Mouse (Mus musculus) embryonic facial prominence, embryonic 10.5 days (tissue): ENCODE data around the gene Ndufs5. TPM values are rescaled to one million over a fixed set of nuclear protein-coding genes. Genes with fewer than 3 reads are reported as not detected.
A peak's percentile ranks its signal among the peaks of the same experiment; 100 is the strongest.

ENCODE experiments used
- DNase-seq: peaks from one replicate; pipeline ENCODE4 v3.0.0-alpha.2; 2017; ENCODE audit warnings: low spot score
- H3K27ac ChIP-seq: fragments of 300-500 bp; sonication (generic); replicated peaks from 2 replicates; pipeline ENCODE4 v1.5.1; 2016; ENCODE audit warnings: mild to moderate bottlenecking
- H3K27me3 ChIP-seq: fragments of 300-500 bp; sonication (generic); replicated peaks from 2 replicates; pipeline ENCODE4 v1.6.1; 2016; ENCODE audit warnings: low read depth, mild to moderate bottlenecking; ENCODE audit not compliant: poor library complexity, severe bottlenecking
- H3K36me3 ChIP-seq: fragments of 300-500 bp; sonication (generic); replicated peaks from 2 replicates; pipeline ENCODE4 v1.6.1; 2016; ENCODE audit warnings: mild to moderate bottlenecking, moderate library complexity
- H3K4me1 ChIP-seq: fragments of 300-500 bp; sonication (generic); 2 replicates; pipeline ENCODE4 v1.6.1; 2016
- H3K4me3 ChIP-seq: fragments of 300-500 bp; sonication (generic); 2 replicates; pipeline ENCODE4 v1.5.1; 2016; ENCODE audit warnings: mild to moderate bottlenecking, moderate library complexity
- H3K9me3 ChIP-seq: fragments of 300-500 bp; sonication (generic); 2 replicates; pipeline ENCODE4 v1.6.1; 2016; ENCODE audit warnings: mild to moderate bottlenecking
- WGBS: fragments of 180-500 bp; shearing (Covaris S2); methylation state at CpG from one replicate; pipeline ENCODE4 v1.1.7; 2016; 5-methylcytosine and 5-hydroxymethylcytosine counted together
- polyA plus RNA-seq: library from polyadenylated mRNA; unstranded; fragments of >200 nt; fragmentation: Nextera tagmentation; extraction: Ambion mirVana; gene quantifications from 2 replicates; pipeline ENCODE4 v1.2.1, GENCODE M21; 2016

Ndufs5 gene
- polyA plus RNA-seq, 1 experiment from 2014 or later = 332 TPM

- peaks cover 31% of the 10 kb centered on the region for H3K4me1 ChIP-seq
- peak overlapping the region; percentile 90 for H3K4me3 ChIP-seq
- peaks cover 32% of the 10 kb centered on the region for H3K27me3 ChIP-seq
- 50% methylated on average over 8 of the region's 8 CpGs for WGBS
- no peak overlapping the region for H3K27ac ChIP-seq
- no peak for DNase-seq
- H3K9me3 ChIP-seq = no peaks in the 10 kb centered on the region
- peaks cover 8% of the 10 kb centered on the region; the same call in 1 of the 2 replicates for H3K36me3 ChIP-seq
Measured at GRCm38 (mm10) chr4:123685506-123686242, 32.3 kb downstream of the Ndufs5 start.

- peaks cover 8% of the 10 kb centered on the region; the same call in 1 of the 2 replicates for H3K36me3 ChIP-seq
- WGBS = 77% methylated on average over 7 of the region's 7 CpGs
- no peak for DNase-seq
- H3K27ac ChIP-seq = no peak overlapping the region
- peaks cover 32% of the 10 kb centered on the region for H3K27me3 ChIP-seq
- peaks cover 31% of the 10 kb centered on the region for H3K4me1 ChIP-seq
- no peaks in the 10 kb centered on the region for H3K9me3 ChIP-seq
- no peak overlapping the region for H3K4me3 ChIP-seq
Measured at GRCm38 (mm10) chr4:123685046-123685445, 33.0 kb downstream of the Ndufs5 start.

- WGBS = 82% methylated on average over 3 of the region's 3 CpGs
- Histone ChIP-seq H3K4me3 (no peak within 1 kb of the TSS), H3K27me3 (peaks cover 32% of the 10 kb centered on the region), H3K27ac (no peak within 1 kb of the TSS), H3K9me3 (no peaks in the 10 kb centered on the region), H3K4me1 (peaks cover 31% of the 10 kb centered on the region), H3K36me3 (peaks cover 8% of the 10 kb centered on the region; the same call in 1 of the 2 replicates)
- no peak for DNase-seq
Measured at GRCm38 (mm10) chr4:123684260-123684659, 33.7 kb downstream of the Ndufs5 start, which contains the start of gene Macf1. Gene Macf1 (minus strand): TSS chr4:123684360.

- peaks cover 37% of the 10 kb centered on the region for H3K4me1 ChIP-seq
- 89% methylated on average over 8 of the region's 8 CpGs for WGBS
- peaks cover 32% of the 10 kb centered on the region for H3K27me3 ChIP-seq
- peaks cover 8% of the 10 kb centered on the region; the same call in 1 of the 2 replicates for H3K36me3 ChIP-seq
- H3K27ac ChIP-seq = no peak overlapping the region
- H3K9me3 ChIP-seq = no peaks in the 10 kb centered on the region
- DNase-seq = no peak
- no peak overlapping the region for H3K4me3 ChIP-seq
Measured at GRCm38 (mm10) chr4:123682291-123682690, 35.7 kb downstream of the Ndufs5 start.

- H3K27me3 ChIP-seq = peaks cover 24% of the 10 kb centered on the region
- no peak overlapping the region for H3K4me3 ChIP-seq
- H3K4me1 ChIP-seq = peaks cover 40% of the 10 kb centered on the region
- WGBS = 60% methylated on average over 7 of the region's 7 CpGs
- no peaks in the 10 kb centered on the region for H3K9me3 ChIP-seq
- no peak overlapping the region for H3K27ac ChIP-seq
- H3K36me3 ChIP-seq = peaks cover 8% of the 10 kb centered on the region; the same call in 1 of the 2 replicates
- no peak for DNase-seq
Measured at GRCm38 (mm10) chr4:123680962-123681361, 37.0 kb downstream of the Ndufs5 start.

GRCm38 (mm10) chr4:123677060-123677804 lies 40.8 kb downstream of the Ndufs5 start:
- WGBS = 31% methylated on average over 10 of the region's 10 CpGs
- peak overlapping the region; percentile 80 for H3K27ac ChIP-seq
- H3K4me3 ChIP-seq = no peak overlapping the region
- H3K36me3 ChIP-seq = 0 out of 2 replicates have a peak, but pooled peaks cover 4% of the 10 kb centered on the region
- DNase-seq = peak; percentile 53
- no peaks in the 10 kb centered on the region for H3K27me3 ChIP-seq
- no peaks in the 10 kb centered on the region for H3K9me3 ChIP-seq
- peaks cover 39% of the 10 kb centered on the region for H3K4me1 ChIP-seq

GRCm38 (mm10) chr4:123670598-123670997 lies 47.4 kb downstream of the Ndufs5 start:
- Histone ChIP-seq H3K27ac (0 out of 2 replicates have a peak overlapping the region, but pooled peaks have one; percentile 26), H3K27me3 (no peaks in the 10 kb centered on the region), H3K4me1 (peaks cover 31% of the 10 kb centered on the region), H3K4me3 (no peak overlapping the region), H3K36me3 (0 out of 2 replicates have a peak, but pooled peaks cover 8% of the 10 kb centered on the region), H3K9me3 (no peaks in the 10 kb centered on the region)
- DNase-seq = no peak

GRCm38 (mm10) chr4:123669696-123670095 lies 48.3 kb downstream of the Ndufs5 start:
- Histone ChIP-seq H3K27ac (no peak overlapping the region), H3K9me3 (no peaks in the 10 kb centered on the region), H3K4me3 (no peak overlapping the region), H3K27me3 (no peaks in the 10 kb centered on the region), H3K36me3 (0 out of 2 replicates have a peak, but pooled peaks cover 8% of the 10 kb centered on the region), H3K4me1 (peaks cover 33% of the 10 kb centered on the region)
- no peak for DNase-seq
- 72% methylated on average over 6 of the region's 6 CpGs for WGBS

GRCm38 (mm10) chr4:123667260-123667867 lies 50.6 kb downstream of the Ndufs5 start:
- peak; percentile 80 for DNase-seq
- 0 out of 2 replicates have a peak, but pooled peaks cover 5% of the 10 kb centered on the region for H3K36me3 ChIP-seq
- H3K4me3 ChIP-seq = no peak overlapping the region
- peaks cover 44% of the 10 kb centered on the region for H3K4me1 ChIP-seq
- whole genome bisulfite sequencing = 45% methylated on average over 1 of the region's 1 CpGs
- no peaks in the 10 kb centered on the region for H3K27me3 ChIP-seq
- peak overlapping the region; percentile 45; the same call in 1 of the 2 replicates for H3K27ac ChIP-seq
- no peaks in the 10 kb centered on the region for H3K9me3 ChIP-seq

GRCm38 (mm10) chr4:123666517-123666916 lies 51.5 kb downstream of the Ndufs5 start:
- Histone ChIP-seq H3K27me3 (no peaks in the 10 kb centered on the region), H3K4me3 (no peak overlapping the region), H3K36me3 (peaks cover 4% of the 10 kb centered on the region; the same call in 1 of the 2 replicates), H3K4me1 (peaks cover 52% of the 10 kb centered on the region), H3K27ac (0 out of 2 replicates have a peak overlapping the region, but pooled peaks have one; percentile 45), H3K9me3 (no peaks in the 10 kb centered on the region)
- no peak for DNase-seq
- WGBS = 91% methylated on average over 1 of the region's 1 CpGs

- DNase-seq = no peak
- 36% methylated on average over 11 of the region's 11 CpGs for WGBS
Measured at GRCm38 (mm10) chr4:123665681-123666278, 52.2 kb downstream of the Ndufs5 start.

More at GRCm38 (mm10) chr4:123665681-123666278, 52.2 kb downstream of the Ndufs5 start:
- Histone ChIP-seq H3K36me3 (peaks cover 4% of the 10 kb centered on the region; the same call in 1 of the 2 replicates), H3K9me3 (no peaks in the 10 kb centered on the region), H3K4me1 (peaks cover 55% of the 10 kb centered on the region), H3K4me3 (peak overlapping the region; percentile 89), H3K27me3 (no peaks in the 10 kb centered on the region), H3K27ac (peak overlapping the region; percentile 100)
